ENCODE assay signal across 15 mouse cellular contexts in the genomic region with DNA sequence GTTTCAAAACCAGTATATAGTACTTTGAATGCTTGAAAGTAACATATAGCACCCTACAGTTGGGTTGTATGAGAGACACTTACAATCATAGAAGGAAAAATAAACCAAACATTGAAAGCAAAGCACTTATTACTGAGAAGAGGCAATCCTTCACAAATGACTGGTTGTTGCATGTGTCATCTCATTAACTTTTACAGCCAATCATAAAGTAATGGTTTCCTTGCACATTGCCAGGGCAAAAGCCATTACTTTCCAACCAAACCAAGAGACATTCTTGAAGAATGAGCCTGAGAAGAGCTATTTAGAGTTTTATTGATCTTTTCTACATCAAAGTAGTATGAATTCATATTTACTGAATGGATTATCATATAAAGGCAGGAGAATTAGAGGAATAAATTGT.
"Had no signal": no experiment of that assay in that cellular context is flagged by ENCODE, and none has a peak within 500 bp of the region (broad histone marks: within the 10 kb centered on the region; RNA-seq: fewer than 3 reads in every experiment).

No protein-coding gene starts in this region.

- H3K4me2 ChIP-seq: neural tube, embryonic 15.5 days; stomach, embryonic 15.5 days had no signal

- H3K4me1 ChIP-seq: neural tube, embryonic 15.5 days; stomach, embryonic 15.5 days had no signal

- H3K36me3 ChIP-seq: neural tube, embryonic 15.5 days; stomach, embryonic 15.5 days had no signal

- H3K27ac ChIP-seq: neural tube, embryonic 15.5 days; stomach, embryonic 15.5 days; stomach, postnatal 0 days had no signal

- DNase-seq: retina, postnatal 1 day; right cerebral cortex, adult 18-20 months; right cerebral cortex, postnatal 14 days; right cerebral cortex, postnatal 25 days; right cerebral cortex, postnatal 4 days; spleen, adult 18-20 months; thymus, adult 18-20 months; thymus, adult 2 months; thymus, postnatal 14 days; thymus, postnatal 25 days; thymus, postnatal 36 days; thymus, postnatal 4 days had no signal

- H3K4me3 ChIP-seq: neural tube, embryonic 15.5 days; stomach, embryonic 15.5 days had no signal

- H3K27me3 ChIP-seq: neural tube, embryonic 15.5 days; stomach, embryonic 15.5 days had no signal

- H3K9me3 ChIP-seq: neural tube, embryonic 15.5 days; stomach, embryonic 15.5 days had no signal

- H3K9ac ChIP-seq: neural tube, embryonic 15.5 days; stomach, embryonic 15.5 days had no signal
